Mouse (Mus musculus): ENCODE results near the gene Sfrp5. TPM values are rescaled to one million over a fixed set of nuclear protein-coding genes. Genes with fewer than 3 reads are reported as not detected.
A peak's percentile ranks its signal among the peaks of the same experiment; 100 is the strongest.

Gene Sfrp5
- polyA plus RNA-seq, 1 experiment from 2014 or later: 14.0 TPM

DNA sequence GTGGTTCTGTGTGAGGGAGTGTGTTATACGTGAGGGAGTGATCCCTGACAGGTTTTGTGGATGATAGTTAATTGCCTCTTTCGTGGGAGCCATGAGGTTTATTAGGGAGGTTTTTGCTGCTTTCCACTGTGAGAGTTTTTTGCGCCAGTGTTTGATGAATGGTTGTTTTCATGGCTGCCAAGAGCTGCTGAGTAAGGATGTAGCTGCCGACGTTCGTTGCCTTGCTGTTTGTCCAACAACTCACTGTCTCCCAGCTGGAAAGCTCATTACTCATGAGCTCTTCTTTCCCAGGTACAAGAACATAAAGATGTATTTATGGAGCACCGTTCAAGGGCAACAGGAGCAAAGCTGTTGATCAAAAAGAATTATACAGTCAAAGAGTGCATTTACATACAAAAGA lies 37.9 kb downstream of the Sfrp5 start:
- Histone ChIP-seq H3K36me3 (no peaks in the 10 kb centered on the region), H3K4me3 (replicated peaks) (no peak overlapping the region), H3K9me3 (no peaks in the 10 kb centered on the region), H3K4me2 (replicated peaks) (no peak overlapping the region), H3K9ac (no peak overlapping the region), H3K4me1 (replicated peaks) (peaks cover 7% of the 10 kb centered on the region; the same call in 1 of the 2 replicates), H3K27ac (no peak overlapping the region), H3K27me3 (replicated peaks) (peaks cover 5% of the 10 kb centered on the region; the same call in 1 of the 2 replicates)
- ATAC-seq: no peak
- 30% methylated on average over 7 of the region's 7 CpGs for WGBS

- 52% methylated on average over 5 of the region's 5 CpGs for WGBS
- Histone ChIP-seq H3K4me1 (replicated peaks) (0 out of 2 replicates have a peak, but pooled peaks cover 5% of the 10 kb centered on the region), H3K4me3 (replicated peaks) (no peak within 1 kb of the TSS), H3K36me3 (no peaks in the 10 kb centered on the region), H3K27me3 (replicated peaks) (peaks cover 5% of the 10 kb centered on the region; the same call in 1 of the 2 replicates), H3K4me2 (replicated peaks) (no peak within 1 kb of the TSS), H3K9ac (no peak within 1 kb of the TSS), H3K27ac (no peak within 1 kb of the TSS), H3K9me3 (no peaks in the 10 kb centered on the region)
- no peak for ATAC-seq
Observed at GRCm38 (mm10) chr19:42163764-42164163, 38.3 kb downstream of the Sfrp5 start, which contains the start of gene Zfyve27. Gene Zfyve27 (plus strand): TSS chr19:42163951.

DNA sequence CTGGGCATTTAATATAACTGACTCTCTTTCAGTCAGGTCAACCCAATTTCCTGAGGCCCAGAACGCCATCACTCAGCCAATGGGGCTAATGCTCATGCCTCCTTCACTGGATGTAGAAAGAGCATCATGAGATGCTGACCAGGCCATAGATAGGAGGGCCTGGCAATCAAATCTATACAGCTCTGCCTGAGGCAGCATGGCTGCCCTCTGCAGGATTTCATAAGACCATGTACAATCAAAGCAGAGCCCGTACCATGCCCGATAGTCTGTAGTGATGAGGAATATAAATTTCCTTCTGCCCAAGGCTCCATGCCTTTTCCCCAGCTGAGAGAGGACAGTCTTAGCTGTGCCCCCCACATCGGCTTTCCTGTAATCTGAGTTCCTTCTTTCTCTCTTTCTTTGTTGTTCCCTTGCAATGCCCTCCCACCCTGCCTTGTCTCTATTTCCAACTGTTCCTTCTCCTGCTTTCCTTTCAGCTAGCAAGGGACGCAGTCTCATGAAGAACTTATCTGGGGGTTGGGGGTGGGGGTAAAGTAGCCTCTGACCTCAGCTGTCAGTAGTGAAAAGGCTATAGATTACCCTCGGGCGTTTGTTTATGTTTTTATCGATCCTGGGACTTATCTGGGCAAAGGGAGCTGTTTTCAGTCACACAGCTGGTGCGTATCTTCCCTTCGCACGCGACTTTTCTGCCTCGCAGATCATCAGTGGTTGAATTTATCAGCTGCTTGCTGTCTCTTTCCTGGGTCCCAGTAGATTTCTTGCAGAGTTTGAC lies 43.6 kb downstream of the Sfrp5 start:
- Histone ChIP-seq H3K36me3 (no peaks in the 10 kb centered on the region), H3K27me3 (replicated peaks) (no peaks in the 10 kb centered on the region), H3K9ac (no peak overlapping the region), H3K4me2 (replicated peaks) (peak overlapping the region; percentile 10; the same call in 1 of the 2 replicates), H3K27ac (no peak overlapping the region), H3K4me3 (replicated peaks) (no peak overlapping the region), H3K9me3 (no peaks in the 10 kb centered on the region), H3K4me1 (replicated peaks) (no peaks in the 10 kb centered on the region; the same call in 1 of the 2 replicates)
- ATAC-seq: no peak
- WGBS: 27% methylated on average over 13 of the region's 13 CpGs

DNA sequence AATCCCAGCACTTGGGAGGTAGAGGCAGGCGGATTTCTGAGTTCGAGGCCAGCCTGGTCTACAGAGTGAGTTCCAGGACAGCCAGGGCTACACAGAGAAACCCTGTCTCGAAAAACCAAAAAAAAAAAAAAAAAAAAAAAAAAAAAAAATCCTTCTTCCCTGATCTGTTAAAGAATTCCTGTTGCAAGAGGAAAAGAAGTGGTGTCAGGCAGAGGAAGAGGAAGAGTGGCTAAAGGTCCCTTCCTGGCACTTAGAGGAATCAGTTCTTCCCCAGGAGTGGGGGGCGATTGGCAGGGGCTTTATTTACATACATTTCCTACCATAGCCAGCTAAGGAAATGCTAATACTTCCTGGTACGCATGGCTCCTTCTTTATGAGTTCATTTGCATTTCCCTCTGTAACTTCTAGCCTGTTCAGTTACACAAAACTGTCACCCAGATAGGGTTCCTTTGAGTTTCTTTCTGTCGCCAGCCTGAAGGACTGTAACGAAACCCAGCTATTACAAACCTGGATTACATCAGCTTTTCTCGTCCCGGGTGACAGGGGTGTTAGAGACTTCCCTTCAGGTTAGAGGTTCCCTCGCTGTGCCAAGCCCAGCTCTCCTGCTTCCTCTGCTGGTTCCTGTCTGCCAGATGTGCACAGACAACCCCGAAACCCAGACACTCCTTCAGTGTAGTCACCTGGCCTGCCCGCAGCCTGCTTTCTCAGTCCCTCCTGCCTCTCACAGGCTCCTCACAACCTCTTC lies 44.4 kb downstream of the Sfrp5 start:
- no peaks in the 10 kb centered on the region; the same call in 1 of the 2 replicates for H3K4me1 ChIP-seq (replicated peaks)
- WGBS: 55% methylated on average over 12 of the region's 12 CpGs
- H3K9me3 ChIP-seq: no peaks in the 10 kb centered on the region
- H3K4me3 ChIP-seq (replicated peaks): no peak overlapping the region
- no peaks in the 10 kb centered on the region for H3K36me3 ChIP-seq
- no peak overlapping the region for H3K4me2 ChIP-seq (replicated peaks)
- no peak overlapping the region for H3K9ac ChIP-seq
- no peak for ATAC-seq
- no peaks in the 10 kb centered on the region for H3K27me3 ChIP-seq (replicated peaks)
- H3K27ac ChIP-seq: no peak overlapping the region

DNA sequence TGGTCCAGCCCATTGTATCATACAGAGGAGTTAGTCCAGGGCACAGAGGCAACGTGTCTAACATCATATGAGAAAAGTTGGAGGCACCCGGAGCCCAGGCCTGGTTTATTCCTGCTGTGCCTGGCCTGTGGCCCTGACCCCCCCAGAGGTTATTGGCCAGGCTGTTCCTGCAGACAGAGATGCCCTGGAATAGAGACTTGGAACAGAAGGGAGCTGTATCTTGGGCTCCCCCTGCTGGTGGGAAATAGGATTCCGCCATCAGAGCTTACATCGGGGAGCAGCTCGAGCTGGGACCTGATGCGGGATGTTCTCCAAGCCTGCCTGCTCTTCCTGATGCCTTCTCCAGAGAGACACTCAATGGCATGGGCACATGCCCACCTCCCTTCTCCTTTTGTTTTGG lies 50.1 kb downstream of the Sfrp5 start:
- whole genome bisulfite sequencing: 3% methylated on average over 6 of the region's 6 CpGs
- peak; percentile 31 for ATAC-seq
- Histone ChIP-seq H3K4me3 (replicated peaks) (no peak overlapping the region), H3K4me2 (replicated peaks) (no peak overlapping the region), H3K27me3 (replicated peaks) (no peaks in the 10 kb centered on the region; the same call in 1 of the 2 replicates), H3K9me3 (no peaks in the 10 kb centered on the region), H3K36me3 (no peaks in the 10 kb centered on the region), H3K4me1 (replicated peaks) (peaks cover 34% of the 10 kb centered on the region), H3K9ac (no peak overlapping the region), H3K27ac (0 out of 2 replicates have a peak overlapping the region, but pooled peaks have one; percentile 36)

DNA sequence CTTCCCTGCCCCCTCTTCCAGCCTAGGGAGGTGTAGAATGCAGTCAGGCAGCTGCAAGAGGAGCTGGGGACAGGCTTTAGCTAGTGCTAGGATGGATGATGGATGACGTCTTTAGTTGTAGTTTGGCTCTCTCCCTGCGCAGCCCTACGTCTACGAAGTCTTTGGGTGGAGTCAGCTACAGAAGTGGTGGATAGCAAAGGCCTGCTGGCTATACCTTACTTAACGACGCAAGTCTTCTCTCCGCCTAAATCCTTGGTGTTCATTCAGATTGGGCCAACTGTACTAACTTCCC lies 53.5 kb downstream of the Sfrp5 start:
- Histone ChIP-seq H3K9ac (peak overlapping the region; percentile 90), H3K36me3 (no peaks in the 10 kb centered on the region), H3K27me3 (replicated peaks) (no peaks in the 10 kb centered on the region; the same call in 1 of the 2 replicates), H3K9me3 (no peaks in the 10 kb centered on the region), H3K4me2 (replicated peaks) (peak overlapping the region; percentile 93), H3K27ac (peak overlapping the region; percentile 89), H3K4me3 (replicated peaks) (peak overlapping the region; percentile 72), H3K4me1 (replicated peaks) (peaks cover 37% of the 10 kb centered on the region)
- WGBS: 20% methylated on average over 7 of the region's 7 CpGs
- no peak for ATAC-seq

Other genes starting within 250 kb of the Sfrp5 start
- 26.5 and 26.8 TPM in 2 replicates for gene Mms19, start 221.1 kb downstream of the Sfrp5 start, polyA plus RNA-seq (2015; fragmentation: Nextera tagmentation; extraction: Ambion mirVana)
- 12.2 and 12.4 TPM in 2 replicates for gene Ubtd1, start 220.5 kb downstream of the Sfrp5 start, polyA plus RNA-seq (2015; fragmentation: Nextera tagmentation; extraction: Ambion mirVana)
- gene Ankrd2, start 166.3 kb downstream of the Sfrp5 start, polyA plus RNA-seq (2015; fragmentation: Nextera tagmentation; extraction: Ambion mirVana): 0.18 TPM in 1 of 2 replicates, not detected in the other
- 1.6 and 1.7 TPM in 2 replicates for gene Hoga1, start 156.6 kb downstream of the Sfrp5 start, polyA plus RNA-seq (2015; fragmentation: Nextera tagmentation; extraction: Ambion mirVana)
- gene 4933411K16Rik, start 150.0 kb downstream of the Sfrp5 start, polyA plus RNA-seq (2015; fragmentation: Nextera tagmentation; extraction: Ambion mirVana): not detected in 2 replicates
- 15.4 and 16.5 TPM in 2 replicates for gene Morn4, start 115.9 kb downstream of the Sfrp5 start, polyA plus RNA-seq (2015; fragmentation: Nextera tagmentation; extraction: Ambion mirVana)
- gene Pi4k2a, start 111.8 kb downstream of the Sfrp5 start, polyA plus RNA-seq (2015; fragmentation: Nextera tagmentation; extraction: Ambion mirVana): 23.4 and 23.6 TPM in 2 replicates
- gene Avpi1, start 73.2 kb downstream of the Sfrp5 start, polyA plus RNA-seq (2015; fragmentation: Nextera tagmentation; extraction: Ambion mirVana): 36.4 and 40.7 TPM in 2 replicates
- gene Marveld1, start 54.9 kb downstream of the Sfrp5 start, polyA plus RNA-seq (2015; fragmentation: Nextera tagmentation; extraction: Ambion mirVana): 9.4 and 12.3 TPM in 2 replicates
- gene Zfyve27, start 38.3 kb downstream of the Sfrp5 start, polyA plus RNA-seq (2015; fragmentation: Nextera tagmentation; extraction: Ambion mirVana): 20.6 and 21.5 TPM in 2 replicates
- 1.1 and 1.5 TPM in 2 replicates for gene Golga7b, start 45.3 kb upstream of the Sfrp5 start, polyA plus RNA-seq (2015; fragmentation: Nextera tagmentation; extraction: Ambion mirVana)
- gene Crtac1, start 229.5 kb upstream of the Sfrp5 start, polyA plus RNA-seq (2015; fragmentation: Nextera tagmentation; extraction: Ambion mirVana): 5.3 and 5.8 TPM in 2 replicates